Mouse (Mus musculus): Measurements from ENCODE around the gene Opcml. TPM values are rescaled to one million over a fixed set of nuclear protein-coding genes. Genes with fewer than 3 reads are reported as not detected.

Gene Opcml
- polyA plus RNA-seq, 1 experiment from 2014 or later, result 7.6 TPM

DNA sequence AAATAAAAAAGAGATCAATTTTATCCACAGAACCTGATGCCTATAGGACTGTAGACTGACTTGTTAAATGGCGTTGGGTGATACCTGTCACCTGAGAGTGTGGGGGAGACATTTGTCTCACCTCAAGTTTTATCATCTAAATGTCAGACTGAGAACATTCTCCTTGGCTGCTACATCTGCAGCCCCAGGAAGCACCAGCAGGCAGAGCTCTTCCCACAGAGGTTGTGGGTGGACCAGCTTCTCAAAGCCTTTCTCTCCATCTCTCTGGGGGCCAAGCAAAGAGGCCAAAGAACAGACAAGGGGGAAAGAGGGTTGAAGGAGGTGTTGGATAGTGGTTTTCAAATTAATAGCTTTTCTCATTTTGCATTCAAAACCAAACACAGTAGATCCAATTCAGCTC is 998.9 kb downstream of the Opcml start:
- no peak overlapping the region for H3K27ac ChIP-seq (ENCODE audit: low read length)
- no peak overlapping the region for H3K9ac ChIP-seq (replicated peaks; ENCODE audit: low read depth, low read length)
- H3K4me1 ChIP-seq (ENCODE audit: control insufficient read depth, insufficient read depth, low read length), result no peaks in the 10 kb centered on the region
- no peak overlapping the region for H3K4me2 ChIP-seq (replicated peaks; ENCODE audit: low read depth, low read length)
- H3K27me3 ChIP-seq (ENCODE audit: control insufficient read depth, insufficient read depth, low read length), result no peaks in the 10 kb centered on the region
- H3K36me3 ChIP-seq (ENCODE audit: control insufficient read depth, insufficient read depth, low read length), result no peaks in the 10 kb centered on the region
- 58% methylated on average over 1 of the region's 1 CpGs for WGBS
- no peaks in the 10 kb centered on the region for H3K9me3 ChIP-seq (ENCODE audit: control insufficient read depth, low read depth, low read length)
- H3K4me3 ChIP-seq (ENCODE audit: low read depth, low read length), result no peak overlapping the region
- no peak for ATAC-seq (ENCODE audit: insufficient number of reproducible peaks, insufficient read depth, low FRiP score, low read depth)

GRCm38 (mm10) chr9:28800100-28800499 is 1009.5 kb downstream of the Opcml start:
- Histone ChIP-seq H3K4me3 (ENCODE audit: low read depth, low read length) (no peak overlapping the region), H3K27ac (ENCODE audit: low read length) (no peak overlapping the region), H3K4me2 (replicated peaks; ENCODE audit: low read depth, low read length) (no peak overlapping the region), H3K4me1 (ENCODE audit: control insufficient read depth, insufficient read depth, low read length) (no peaks in the 10 kb centered on the region), H3K36me3 (ENCODE audit: control insufficient read depth, insufficient read depth, low read length) (no peaks in the 10 kb centered on the region), H3K9me3 (ENCODE audit: control insufficient read depth, low read depth, low read length) (no peaks in the 10 kb centered on the region), H3K27me3 (ENCODE audit: control insufficient read depth, insufficient read depth, low read length) (no peaks in the 10 kb centered on the region), H3K9ac (replicated peaks; ENCODE audit: low read depth, low read length) (no peak overlapping the region)
- 30% methylated on average over 2 of the region's 2 CpGs for WGBS
- ATAC-seq (ENCODE audit: insufficient number of reproducible peaks, insufficient read depth, low FRiP score, low read depth), result no peak

- no peak for ATAC-seq (ENCODE audit: insufficient number of reproducible peaks, insufficient read depth, low FRiP score, low read depth)
Observed at GRCm38 (mm10) chr9:28806666-28807065, 1016.1 kb downstream of the Opcml start.

GRCm38 (mm10) chr9:28822060-28822459 is 1031.5 kb downstream of the Opcml start:
- Histone ChIP-seq H3K4me1 (ENCODE audit: control insufficient read depth, insufficient read depth, low read length) (no peaks in the 10 kb centered on the region), H3K27me3 (ENCODE audit: control insufficient read depth, insufficient read depth, low read length) (no peaks in the 10 kb centered on the region), H3K9ac (replicated peaks; ENCODE audit: low read depth, low read length) (no peak overlapping the region), H3K27ac (ENCODE audit: low read length) (no peak overlapping the region), H3K9me3 (ENCODE audit: control insufficient read depth, low read depth, low read length) (no peaks in the 10 kb centered on the region), H3K4me3 (ENCODE audit: low read depth, low read length) (no peak overlapping the region), H3K4me2 (replicated peaks; ENCODE audit: low read depth, low read length) (no peak overlapping the region), H3K36me3 (ENCODE audit: control insufficient read depth, insufficient read depth, low read length) (no peaks in the 10 kb centered on the region)
- WGBS, result 96% methylated on average over 3 of the region's 3 CpGs
- ATAC-seq (ENCODE audit: insufficient number of reproducible peaks, insufficient read depth, low FRiP score, low read depth), result no peak

More at GRCm38 (mm10) chr9:28806666-28807065, 1016.1 kb downstream of the Opcml start:
- Histone ChIP-seq H3K9me3 (ENCODE audit: control insufficient read depth, low read depth, low read length) (no peaks in the 10 kb centered on the region), H3K27me3 (ENCODE audit: control insufficient read depth, insufficient read depth, low read length) (no peaks in the 10 kb centered on the region), H3K4me3 (ENCODE audit: low read depth, low read length) (no peak overlapping the region), H3K4me2 (replicated peaks; ENCODE audit: low read depth, low read length) (no peak overlapping the region), H3K4me1 (ENCODE audit: control insufficient read depth, insufficient read depth, low read length) (no peaks in the 10 kb centered on the region), H3K36me3 (ENCODE audit: control insufficient read depth, insufficient read depth, low read length) (no peaks in the 10 kb centered on the region), H3K27ac (ENCODE audit: low read length) (no peak overlapping the region), H3K9ac (replicated peaks; ENCODE audit: low read depth, low read length) (no peak overlapping the region)

DNA sequence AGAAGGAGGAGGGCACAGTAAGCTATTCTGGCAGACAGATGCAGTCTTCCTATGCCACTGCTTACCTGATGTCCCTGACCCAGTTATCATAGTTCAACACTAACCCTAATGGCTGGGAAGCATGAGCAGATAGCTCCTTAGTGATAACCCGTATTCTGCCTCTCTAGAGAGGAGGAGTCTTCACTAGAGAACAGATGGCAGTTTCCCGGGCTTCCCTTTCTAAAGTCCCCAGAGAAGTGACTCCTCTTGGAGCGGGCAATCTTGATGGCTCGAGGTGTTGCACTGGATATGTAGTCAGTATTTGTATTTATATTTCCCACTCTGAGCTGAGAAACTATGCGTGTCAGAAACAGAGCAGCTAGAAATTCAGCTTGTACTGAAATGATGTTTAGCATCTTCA is 1031.9 kb downstream of the Opcml start:
- ATAC-seq (ENCODE audit: insufficient number of reproducible peaks, insufficient read depth, low FRiP score, low read depth), result no peak
- H3K4me3 ChIP-seq (ENCODE audit: low read depth, low read length), result no peak overlapping the region
- H3K36me3 ChIP-seq (ENCODE audit: control insufficient read depth, insufficient read depth, low read length), result no peaks in the 10 kb centered on the region
- no peak overlapping the region for H3K9ac ChIP-seq (replicated peaks; ENCODE audit: low read depth, low read length)
- 80% methylated on average over 5 of the region's 5 CpGs for WGBS
- H3K27me3 ChIP-seq (ENCODE audit: control insufficient read depth, insufficient read depth, low read length), result no peaks in the 10 kb centered on the region
- no peak overlapping the region for H3K4me2 ChIP-seq (replicated peaks; ENCODE audit: low read depth, low read length)
- no peaks in the 10 kb centered on the region for H3K9me3 ChIP-seq (ENCODE audit: control insufficient read depth, low read depth, low read length)
- no peak overlapping the region for H3K27ac ChIP-seq (ENCODE audit: low read length)
- no peaks in the 10 kb centered on the region for H3K4me1 ChIP-seq (ENCODE audit: control insufficient read depth, insufficient read depth, low read length)

DNA sequence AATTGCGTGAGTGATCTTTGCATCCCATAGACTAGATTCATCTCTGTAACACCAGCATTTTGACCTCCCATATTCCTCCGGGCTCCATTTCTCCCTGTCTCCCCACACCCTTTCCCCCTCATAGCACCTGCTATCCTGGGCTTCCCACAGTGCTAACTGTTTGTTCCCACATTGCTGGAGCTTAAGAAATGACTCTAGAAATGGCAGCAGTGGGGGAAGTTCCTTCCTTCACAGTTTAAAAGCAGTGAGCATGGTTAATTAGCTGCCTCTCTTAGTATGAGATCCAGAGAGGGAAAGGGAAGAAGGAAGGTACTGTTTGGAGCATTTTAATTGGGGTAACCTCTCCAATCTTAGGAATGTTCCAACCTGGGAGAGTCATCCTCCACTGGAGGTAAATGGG is 1035.2 kb downstream of the Opcml start:
- no peak for ATAC-seq (ENCODE audit: insufficient number of reproducible peaks, insufficient read depth, low FRiP score, low read depth)
- H3K4me1 ChIP-seq (ENCODE audit: control insufficient read depth, insufficient read depth, low read length), result no peaks in the 10 kb centered on the region
- WGBS, result 90% methylated on average over 2 of the region's 2 CpGs

DNA sequence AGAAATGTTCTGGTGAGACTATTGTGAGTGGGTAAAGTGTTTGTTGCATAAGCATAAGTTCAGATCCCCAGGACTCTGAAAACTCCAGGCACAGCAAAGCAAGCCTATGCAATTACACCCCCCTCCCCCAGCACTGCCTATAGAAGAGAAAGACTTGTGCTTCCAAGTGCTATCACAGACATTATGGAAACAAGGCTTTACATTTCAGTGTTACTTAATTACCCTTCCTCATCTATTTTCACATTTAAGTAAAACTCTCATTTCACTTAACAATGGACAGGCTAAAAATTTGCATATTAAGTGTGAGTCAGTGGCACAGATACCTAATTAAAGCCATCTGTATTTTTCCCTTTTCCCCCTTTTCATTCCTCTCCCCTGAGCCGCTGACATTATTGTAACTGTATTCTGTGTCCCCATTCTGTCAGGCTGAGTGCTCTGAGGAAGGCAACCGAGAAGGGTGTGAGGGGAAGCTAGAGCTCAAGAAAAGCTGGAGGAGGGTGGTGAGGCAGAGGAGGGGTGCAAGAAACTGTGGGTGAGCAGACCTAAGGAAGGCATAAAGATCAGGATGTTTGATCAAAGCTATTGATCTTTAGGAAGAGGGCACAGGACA is 1055.5 kb downstream of the Opcml start:
- 60% methylated on average over 2 of the region's 2 CpGs for WGBS

More for the DNA sequence above, 1035.2 kb downstream of the Opcml start:
- H3K27ac ChIP-seq (ENCODE audit: low read length), result no peak overlapping the region
- no peaks in the 10 kb centered on the region for H3K9me3 ChIP-seq (ENCODE audit: control insufficient read depth, low read depth, low read length)
- no peak overlapping the region for H3K9ac ChIP-seq (replicated peaks; ENCODE audit: low read depth, low read length)
- no peak overlapping the region for H3K4me3 ChIP-seq (ENCODE audit: low read depth, low read length)
- H3K4me2 ChIP-seq (replicated peaks; ENCODE audit: low read depth, low read length), result no peak overlapping the region
- H3K27me3 ChIP-seq (ENCODE audit: control insufficient read depth, insufficient read depth, low read length), result no peaks in the 10 kb centered on the region
- no peaks in the 10 kb centered on the region for H3K36me3 ChIP-seq (ENCODE audit: control insufficient read depth, insufficient read depth, low read length)

GRCm38 (mm10) chr9:28855826-28856225 is 1065.3 kb downstream of the Opcml start:
- H3K27ac ChIP-seq (ENCODE audit: low read length), result no peak overlapping the region
- no peak for ATAC-seq (ENCODE audit: insufficient number of reproducible peaks, insufficient read depth, low FRiP score, low read depth)
- no peaks in the 10 kb centered on the region for H3K27me3 ChIP-seq (ENCODE audit: control insufficient read depth, insufficient read depth, low read length)
- H3K9ac ChIP-seq (replicated peaks; ENCODE audit: low read depth, low read length), result no peak overlapping the region
- WGBS, result 48% methylated on average over 7 of the region's 7 CpGs
- H3K4me1 ChIP-seq (ENCODE audit: control insufficient read depth, insufficient read depth, low read length), result no peaks in the 10 kb centered on the region
- no peaks in the 10 kb centered on the region for H3K9me3 ChIP-seq (ENCODE audit: control insufficient read depth, low read depth, low read length)
- no peaks in the 10 kb centered on the region for H3K36me3 ChIP-seq (ENCODE audit: control insufficient read depth, insufficient read depth, low read length)
- H3K4me2 ChIP-seq (replicated peaks; ENCODE audit: low read depth, low read length), result no peak overlapping the region
- no peak overlapping the region for H3K4me3 ChIP-seq (ENCODE audit: low read depth, low read length)

More for the DNA sequence above, 1055.5 kb downstream of the Opcml start:
- Histone ChIP-seq H3K4me1 (ENCODE audit: control insufficient read depth, insufficient read depth, low read length) (no peaks in the 10 kb centered on the region), H3K9me3 (ENCODE audit: control insufficient read depth, low read depth, low read length) (no peaks in the 10 kb centered on the region), H3K36me3 (ENCODE audit: control insufficient read depth, insufficient read depth, low read length) (no peaks in the 10 kb centered on the region), H3K4me3 (ENCODE audit: low read depth, low read length) (no peak overlapping the region), H3K9ac (replicated peaks; ENCODE audit: low read depth, low read length) (no peak overlapping the region), H3K4me2 (replicated peaks; ENCODE audit: low read depth, low read length) (no peak overlapping the region), H3K27me3 (ENCODE audit: control insufficient read depth, insufficient read depth, low read length) (no peaks in the 10 kb centered on the region), H3K27ac (ENCODE audit: low read length) (no peak overlapping the region)
- no peak for ATAC-seq (ENCODE audit: insufficient number of reproducible peaks, insufficient read depth, low FRiP score, low read depth)

GRCm38 (mm10) chr9:28861983-28862382 is 1071.4 kb downstream of the Opcml start:
- Histone ChIP-seq H3K4me2 (replicated peaks; ENCODE audit: low read depth, low read length) (no peak overlapping the region), H3K36me3 (ENCODE audit: control insufficient read depth, insufficient read depth, low read length) (no peaks in the 10 kb centered on the region), H3K9me3 (ENCODE audit: control insufficient read depth, low read depth, low read length) (no peaks in the 10 kb centered on the region), H3K27me3 (ENCODE audit: control insufficient read depth, insufficient read depth, low read length) (no peaks in the 10 kb centered on the region), H3K4me1 (ENCODE audit: control insufficient read depth, insufficient read depth, low read length) (no peaks in the 10 kb centered on the region), H3K4me3 (ENCODE audit: low read depth, low read length) (no peak overlapping the region), H3K27ac (ENCODE audit: low read length) (no peak overlapping the region), H3K9ac (replicated peaks; ENCODE audit: low read depth, low read length) (no peak overlapping the region)
- no peak for ATAC-seq (ENCODE audit: insufficient number of reproducible peaks, insufficient read depth, low FRiP score, low read depth)
- WGBS, result 76% methylated on average over 4 of the region's 4 CpGs

All from stomach, embryonic 14.5 days (tissue).